Mouse (Mus musculus) cerebral cortex, adult 2 months (tissue): Measurements from ENCODE around the gene Trap1.

Experiments used
- WGBS: fragments of 180-500 bp; shearing (Covaris S2); methylation state at CpG from one replicate; pipeline ENCODE4 v1.1.7; 2018; 5-methylcytosine and 5-hydroxymethylcytosine counted together

Gene Trap1

DNA sequence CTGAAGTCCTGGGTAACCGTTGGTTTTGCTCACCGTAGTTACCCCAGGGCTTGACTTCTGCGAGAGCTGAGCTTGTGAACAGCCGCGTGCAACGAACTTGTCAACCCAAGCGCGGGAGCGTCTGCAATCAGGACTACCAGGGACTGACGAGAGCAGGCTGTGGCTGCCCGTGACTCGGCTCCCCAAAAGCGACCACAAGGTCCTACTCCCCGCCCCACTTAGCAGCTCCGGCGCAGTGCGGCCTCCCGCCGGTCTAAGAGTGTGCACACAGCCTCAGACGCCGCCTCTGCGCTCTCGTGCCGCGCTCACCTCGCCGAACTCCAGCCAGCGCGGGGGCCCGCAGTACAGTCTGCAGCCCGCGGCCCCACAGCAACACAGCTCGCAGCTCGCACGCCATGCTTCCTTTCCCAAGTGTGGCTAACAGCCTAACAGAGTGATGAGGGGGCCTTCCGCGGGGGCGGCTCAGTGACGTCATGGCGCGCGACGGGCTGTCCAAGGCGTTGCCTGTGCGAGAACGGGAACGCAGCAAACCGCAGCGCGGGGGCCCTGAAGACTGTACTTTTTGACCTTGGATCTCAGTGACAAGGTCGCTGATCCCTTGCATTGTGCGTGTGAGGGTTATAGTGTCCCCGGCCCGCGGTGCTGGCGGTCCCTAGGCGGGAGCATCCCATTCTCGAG is at the start of gene Trap1:
Gene Trap1, minus strand, starts transcription at position 444 of the 678 bp plus-strand sequence.
- WGBS: under 1% methylated on average over 58 of the region's 58 CpGs

DNA sequence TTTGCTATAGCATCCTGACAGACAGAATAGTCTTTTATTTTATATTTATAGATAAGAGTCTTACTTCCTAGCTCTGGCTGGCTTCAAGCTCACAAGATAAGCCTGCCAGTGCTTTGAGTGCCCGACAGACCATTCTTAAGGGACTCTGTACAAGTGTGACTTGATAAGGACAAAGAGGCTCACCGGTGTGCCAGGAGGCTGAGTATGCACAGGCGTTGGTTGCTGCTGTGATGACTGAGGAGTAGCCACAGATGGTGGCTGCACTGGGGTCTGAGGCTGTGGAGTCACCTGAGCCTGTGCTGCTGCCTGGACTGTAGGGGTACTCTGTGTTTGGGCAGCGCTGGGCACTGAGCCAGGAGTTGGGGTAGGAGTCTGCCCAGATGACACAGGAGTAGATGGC is 39.4 kb upstream of the Trap1 start:
- whole genome bisulfite sequencing: 86% methylated on average over 4 of the region's 4 CpGs

DNA sequence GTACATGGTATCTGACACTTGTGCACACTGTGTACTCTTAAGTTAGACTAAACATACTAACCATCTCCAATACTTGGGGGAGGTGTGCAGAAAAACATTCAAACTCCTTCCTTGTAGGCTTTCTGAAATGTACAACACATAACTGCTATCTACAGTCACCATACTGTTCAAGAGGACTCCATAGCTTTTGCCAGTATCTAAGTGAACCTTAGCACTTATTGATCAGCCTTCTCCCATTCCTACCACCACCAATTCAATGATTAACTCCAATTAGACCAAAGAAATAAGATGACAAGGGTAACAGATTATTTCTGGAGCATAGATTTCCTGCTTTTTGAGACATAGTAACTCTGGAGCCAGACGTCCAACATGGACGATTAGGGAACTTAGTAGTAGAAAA is 22.7 kb upstream of the Trap1 start:
- 90% methylated on average over 2 of the region's 2 CpGs for WGBS

DNA sequence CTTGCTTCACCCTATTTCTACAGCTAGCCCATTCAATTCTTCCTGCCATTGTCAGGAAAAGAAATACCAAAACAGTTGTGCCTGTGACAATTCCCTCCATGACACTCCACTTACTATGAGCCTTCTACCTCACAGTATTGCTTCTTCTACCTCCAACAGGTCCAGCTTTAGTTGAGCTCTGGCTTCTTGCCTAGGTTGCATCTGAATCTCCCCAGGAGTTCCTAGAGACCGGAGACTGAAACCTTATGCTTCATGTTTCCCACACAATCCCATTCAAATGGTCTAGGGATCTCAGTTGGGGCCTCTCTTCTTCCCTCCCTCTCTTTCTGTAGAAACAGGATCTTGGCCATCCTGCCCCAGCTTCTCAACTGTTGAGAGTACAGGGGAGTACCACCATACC is 19.9 kb upstream of the Trap1 start:
- WGBS: 83% methylated on average over 1 of the region's 1 CpGs

DNA sequence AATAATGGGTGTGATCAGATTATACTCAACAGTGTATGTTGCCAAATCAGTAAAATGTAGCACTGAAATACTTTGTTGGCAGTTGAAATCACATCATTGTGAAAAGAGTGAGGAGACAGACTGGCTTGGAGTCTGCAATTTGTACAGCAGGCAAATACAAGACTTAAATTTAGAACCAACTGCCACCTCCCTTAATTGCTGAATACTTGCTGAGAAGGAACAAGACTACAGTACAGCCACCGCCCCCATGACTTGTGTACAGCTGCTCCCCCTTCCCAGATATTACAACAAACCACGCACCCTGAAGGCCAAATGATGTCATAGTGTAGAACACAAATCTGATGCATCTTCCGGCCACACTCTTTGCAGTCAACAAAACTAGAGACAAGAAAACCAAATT is 18.5 kb upstream of the Trap1 start:
- WGBS: 51% methylated on average over 3 of the region's 3 CpGs

DNA sequence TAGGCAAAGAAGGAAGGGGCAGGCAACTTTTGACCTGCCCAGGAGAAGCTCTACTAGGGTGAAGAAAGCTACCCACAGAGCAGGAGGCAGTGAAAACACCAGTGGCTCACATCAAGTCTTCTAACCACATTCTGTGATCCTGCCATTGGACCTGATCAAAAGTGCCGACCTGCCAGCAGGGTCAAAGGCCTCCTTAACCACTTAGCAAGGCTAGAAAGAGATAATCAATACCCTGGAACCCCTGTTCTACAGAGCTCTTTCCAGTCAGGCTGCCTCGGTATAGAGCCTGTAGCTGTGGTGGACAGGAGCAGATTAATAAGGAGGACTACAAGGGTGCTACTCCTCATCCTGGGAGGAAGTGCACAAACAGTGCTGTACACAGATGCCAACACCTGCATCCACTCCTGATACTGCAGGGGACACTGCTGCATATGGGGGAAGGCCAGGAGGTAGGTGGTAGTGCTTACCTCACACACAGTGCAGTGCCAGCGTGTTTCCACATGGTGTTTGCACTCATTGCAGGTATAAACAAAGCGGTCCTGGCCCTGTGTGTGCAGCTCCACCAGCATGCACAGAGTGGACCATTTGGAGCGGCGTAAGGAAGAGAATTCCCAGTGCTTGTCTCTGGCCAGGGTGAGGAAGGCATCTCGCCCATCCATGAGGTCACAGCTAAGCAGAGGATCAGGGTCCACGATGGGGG is 9.7 kb upstream of the Trap1 start:
- WGBS: 90% methylated on average over 8 of the region's 8 CpGs

DNA sequence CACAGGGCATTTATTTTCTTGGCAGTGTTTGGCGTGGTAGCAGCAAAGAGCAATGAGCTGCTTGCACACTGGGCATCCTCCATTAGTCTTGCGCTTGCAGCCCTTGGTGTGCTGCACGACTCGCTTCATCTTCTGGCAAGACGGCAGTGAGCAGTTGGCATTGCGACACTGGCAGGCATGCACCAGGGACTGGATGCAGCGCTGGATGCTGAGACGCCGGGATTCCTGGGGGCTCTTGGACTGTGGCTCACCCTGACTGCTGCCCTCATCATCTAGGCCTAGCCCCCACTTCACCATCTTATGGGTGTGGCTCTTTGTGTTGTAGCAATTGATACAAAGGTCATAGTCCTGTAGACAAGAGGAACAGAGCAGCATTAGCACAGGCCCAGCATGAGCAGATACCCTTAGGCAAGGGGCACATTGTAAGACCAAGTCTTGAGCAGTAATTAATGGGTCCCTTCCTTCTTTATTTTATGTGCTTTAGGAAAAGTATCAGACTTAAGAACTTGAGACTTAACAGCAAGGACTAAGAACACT is 8.3 kb upstream of the Trap1 start:
- 78% methylated on average over 9 of the region's 9 CpGs for WGBS

DNA sequence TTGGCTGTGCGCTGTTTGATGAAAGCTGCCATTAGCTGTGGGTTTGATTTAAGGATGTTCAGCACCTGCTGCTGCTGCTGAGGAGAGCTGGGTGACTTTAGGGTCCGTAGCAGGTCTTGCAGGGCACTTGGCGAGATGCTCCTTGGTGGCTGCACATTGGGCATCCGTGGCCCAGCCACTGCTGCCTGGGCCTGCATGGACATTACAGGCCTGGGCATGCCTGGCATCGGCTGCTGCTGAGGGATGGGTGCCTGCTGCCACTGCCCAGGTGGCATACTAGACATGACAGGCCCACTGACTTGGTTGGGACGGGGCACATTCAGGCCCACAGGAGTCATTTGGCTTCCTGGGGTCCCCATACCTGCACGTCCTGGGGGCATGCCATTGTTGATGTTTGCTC is 7.4 kb upstream of the Trap1 start:
- WGBS: 93% methylated on average over 7 of the region's 7 CpGs

DNA sequence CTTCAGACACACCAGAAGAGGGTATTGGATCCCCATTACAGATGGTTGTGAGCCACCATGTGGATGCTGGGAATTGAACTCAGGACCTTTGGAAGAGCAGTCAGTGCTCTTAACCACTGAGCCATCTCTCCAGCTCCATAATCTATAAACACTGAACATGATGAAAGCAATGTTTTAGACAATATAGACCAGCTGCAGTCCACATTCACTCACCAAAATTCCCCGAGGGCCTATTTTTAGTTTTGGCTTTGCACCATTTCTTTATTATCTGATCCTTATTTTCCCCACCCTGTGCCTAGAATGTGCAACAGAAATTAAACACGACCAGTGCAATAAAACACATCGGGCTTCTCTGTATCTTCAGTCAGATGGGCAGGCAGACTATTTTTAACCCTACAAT is 2.8 kb upstream of the Trap1 start:
- WGBS: 49% methylated on average over 3 of the region's 3 CpGs

DNA sequence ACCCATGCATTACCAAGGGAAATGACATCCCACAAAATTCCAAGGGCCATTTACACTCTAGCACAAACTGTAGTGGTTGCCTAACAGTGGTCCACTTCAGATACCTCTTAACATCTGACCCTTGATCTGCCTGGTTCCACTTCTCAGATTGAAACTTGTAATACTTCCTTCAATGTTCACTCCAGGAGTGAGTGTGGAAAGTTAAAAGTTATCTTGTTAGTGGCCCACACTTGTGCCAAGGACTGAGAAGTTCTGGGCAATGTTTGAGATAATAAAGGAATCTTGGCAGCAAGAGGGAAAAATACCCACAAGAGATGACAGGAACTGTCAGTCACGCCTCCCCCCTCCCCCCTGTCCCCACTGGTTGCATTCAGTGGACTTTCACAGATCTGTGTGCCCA is 2.0 kb upstream of the Trap1 start:
- 73% methylated on average over 1 of the region's 1 CpGs for WGBS

DNA sequence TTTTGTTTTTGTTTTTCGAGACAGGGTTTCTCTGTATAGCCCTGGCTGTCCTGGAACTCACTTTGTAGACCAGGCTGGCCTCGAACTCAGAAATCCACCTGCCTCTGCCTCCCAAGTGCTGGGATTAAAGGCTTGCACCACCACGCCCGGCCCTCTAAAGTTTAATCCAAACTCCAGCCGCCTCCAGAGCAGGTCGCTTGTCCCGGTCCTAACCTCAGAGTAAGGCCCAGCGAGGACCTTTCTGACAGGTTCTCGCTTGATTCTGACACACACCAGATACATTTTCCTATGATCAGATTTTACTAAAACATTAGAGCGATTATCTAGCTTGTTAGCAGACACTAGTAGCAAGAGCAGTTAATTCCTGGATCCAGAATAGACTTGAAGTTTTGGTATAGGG is 675 bp upstream of the Trap1 start:
- WGBS: 63% methylated on average over 10 of the region's 10 CpGs

DNA sequence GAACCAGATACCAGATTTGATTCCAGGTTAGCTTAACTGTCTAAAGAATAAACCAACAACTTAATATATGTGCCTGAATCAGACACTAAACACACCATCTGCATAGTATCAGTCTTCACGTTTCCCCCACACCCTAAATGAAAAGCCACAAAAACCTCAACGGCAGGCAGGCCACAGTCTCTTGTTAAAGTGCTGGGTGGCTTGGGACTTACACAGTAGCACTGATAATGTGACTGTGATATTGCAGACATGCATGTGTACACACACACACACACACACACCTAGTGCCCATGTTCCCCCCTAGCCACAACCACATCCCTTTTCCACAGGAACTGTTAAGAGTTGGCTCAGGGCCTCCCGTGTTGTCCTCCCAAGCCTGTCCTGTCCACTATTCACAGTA is 2.8 kb downstream of the Trap1 start:
- 70% methylated on average over 3 of the region's 3 CpGs for WGBS

DNA sequence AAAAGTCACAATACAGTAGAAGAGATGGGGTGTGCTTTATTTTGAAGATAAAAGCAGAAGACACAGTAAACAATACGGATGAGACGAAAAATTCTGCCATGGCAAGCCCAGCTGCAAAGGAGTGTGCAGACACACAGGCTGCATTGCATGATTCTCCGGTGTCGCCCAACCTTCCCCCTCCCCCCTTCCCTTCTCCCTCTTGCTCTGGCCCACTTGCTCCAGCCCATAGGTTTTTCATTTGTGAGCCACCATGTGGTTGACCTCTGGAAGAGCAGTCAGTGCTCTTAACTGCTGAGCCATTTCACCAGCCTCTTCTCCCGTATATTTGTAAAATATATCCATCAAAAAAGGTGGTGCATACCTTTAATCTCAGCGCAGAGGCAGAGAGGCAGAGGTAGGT is 3.3 kb downstream of the Trap1 start:
- 75% methylated on average over 6 of the region's 6 CpGs for WGBS

DNA sequence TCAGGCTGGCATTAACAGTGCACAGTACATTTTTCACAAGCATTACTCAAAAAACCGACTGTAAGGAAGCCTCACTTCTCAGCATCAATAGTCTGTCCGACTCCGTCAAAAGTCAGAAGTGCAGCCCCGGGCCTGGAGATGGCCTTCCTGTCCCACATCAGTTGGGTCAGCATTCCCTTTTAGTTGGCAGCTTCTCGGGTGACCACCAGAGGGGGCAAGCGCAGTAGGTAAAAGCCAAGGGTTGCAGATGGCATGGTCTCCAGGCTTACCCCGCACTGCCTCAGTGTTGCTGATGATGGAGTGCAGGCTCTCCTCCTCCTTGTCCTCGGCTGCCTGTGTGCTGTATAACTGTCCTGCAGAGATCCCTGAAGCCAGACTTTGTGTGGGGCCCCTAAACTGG is 9.0 kb downstream of the Trap1 start:
- WGBS: 36% methylated on average over 8 of the region's 8 CpGs

DNA sequence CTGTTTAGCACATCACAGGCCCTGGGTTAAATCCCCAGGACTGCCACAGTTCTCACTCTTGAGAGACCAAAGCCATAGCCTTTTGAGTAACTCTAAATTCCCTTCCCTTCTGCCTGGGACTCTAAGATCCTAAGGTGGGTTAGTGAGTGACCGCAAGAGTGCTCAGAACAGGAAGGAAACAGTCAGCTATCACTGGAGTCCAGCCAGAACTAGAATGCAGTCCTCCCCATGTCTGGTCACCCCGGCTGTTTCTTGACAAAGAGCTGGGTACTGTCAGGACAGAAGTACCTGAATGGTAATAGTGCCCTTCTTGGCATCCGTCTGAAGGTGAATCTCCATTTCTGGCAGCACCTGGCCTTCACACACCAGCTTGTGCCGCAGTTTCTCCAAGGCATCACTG is 12.7 kb downstream of the Trap1 start:
- 89% methylated on average over 4 of the region's 4 CpGs for WGBS

DNA sequence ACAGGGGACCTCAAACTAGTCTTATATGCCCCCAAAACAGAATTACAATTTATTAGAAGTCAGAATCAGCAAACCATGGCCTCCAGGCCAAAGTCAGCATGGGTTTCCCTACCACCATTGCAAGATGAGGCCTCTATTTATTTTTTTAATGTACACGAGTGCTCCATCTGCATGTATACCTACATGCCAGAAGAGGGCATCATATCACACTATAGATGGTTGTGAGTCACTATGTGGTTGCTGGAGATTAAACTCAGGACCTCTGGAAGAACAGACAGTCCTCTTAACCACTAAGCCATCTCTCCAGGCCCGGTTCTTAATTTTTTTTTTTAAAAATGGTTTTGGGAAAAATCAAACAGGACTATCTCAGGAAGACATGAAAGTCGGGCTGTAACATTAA is 23.8 kb downstream of the Trap1 start:
- WGBS: 80% methylated on average over 3 of the region's 3 CpGs

DNA sequence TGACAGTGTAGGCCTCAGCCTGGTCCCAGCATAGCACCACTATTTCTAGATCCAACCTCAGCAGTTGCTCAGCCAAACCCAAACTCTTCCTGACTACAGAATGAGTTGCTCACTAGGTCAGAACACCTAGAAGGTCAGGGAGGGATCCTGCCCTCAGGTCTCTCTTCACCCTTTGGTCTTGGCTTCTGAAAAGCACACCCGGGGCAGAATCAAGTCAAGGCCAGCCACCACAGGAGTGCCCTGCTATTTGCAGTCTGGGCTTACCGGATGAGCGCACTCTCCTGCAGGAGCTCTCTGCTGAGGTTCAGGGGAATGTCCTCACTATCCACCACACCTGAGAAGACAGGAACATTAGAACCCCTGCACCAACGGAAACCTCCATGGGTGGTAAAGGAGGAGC is 25.0 kb downstream of the Trap1 start:
- 95% methylated on average over 4 of the region's 4 CpGs for WGBS

DNA sequence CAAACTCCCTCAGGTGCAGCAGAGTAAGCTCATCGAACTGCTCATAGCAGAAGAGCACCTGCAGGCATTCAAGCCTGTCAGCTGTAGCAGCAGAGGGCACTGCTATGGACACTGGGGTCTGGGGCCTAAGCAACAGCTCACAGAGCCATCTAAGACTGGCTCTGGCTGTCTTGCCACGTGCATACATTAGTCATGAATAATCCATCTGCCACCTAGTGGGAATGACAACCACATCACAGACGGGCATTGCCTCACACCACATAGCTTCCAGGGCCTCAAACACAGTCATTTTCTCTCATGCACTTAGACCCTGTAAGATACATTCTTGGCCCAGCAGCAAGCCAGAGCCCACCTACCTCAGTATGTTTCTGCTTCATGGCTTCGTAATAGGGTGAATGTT is 32.1 kb downstream of the Trap1 start:
- 62% methylated on average over 4 of the region's 4 CpGs for WGBS

DNA sequence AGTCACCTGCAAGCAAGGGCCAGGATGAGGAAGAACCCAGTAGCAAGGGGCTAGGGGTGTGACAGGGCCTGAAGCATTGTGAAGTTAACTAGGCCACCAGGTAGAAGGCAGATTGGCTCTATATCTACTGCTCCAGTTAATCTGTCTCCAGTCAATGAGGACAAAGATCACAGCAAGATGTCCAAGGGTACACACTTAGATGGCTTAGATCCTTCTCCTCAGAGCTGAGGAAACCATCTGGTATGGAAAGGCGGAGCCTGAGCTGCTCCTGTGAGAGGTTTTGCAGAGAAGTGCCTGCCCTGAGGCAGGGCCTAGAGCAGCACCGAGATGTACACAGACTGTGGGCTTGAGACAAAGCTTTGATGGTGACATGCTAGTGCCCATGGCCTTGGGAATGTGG is 33.5 kb downstream of the Trap1 start:
- WGBS: 97% methylated on average over 2 of the region's 2 CpGs

DNA sequence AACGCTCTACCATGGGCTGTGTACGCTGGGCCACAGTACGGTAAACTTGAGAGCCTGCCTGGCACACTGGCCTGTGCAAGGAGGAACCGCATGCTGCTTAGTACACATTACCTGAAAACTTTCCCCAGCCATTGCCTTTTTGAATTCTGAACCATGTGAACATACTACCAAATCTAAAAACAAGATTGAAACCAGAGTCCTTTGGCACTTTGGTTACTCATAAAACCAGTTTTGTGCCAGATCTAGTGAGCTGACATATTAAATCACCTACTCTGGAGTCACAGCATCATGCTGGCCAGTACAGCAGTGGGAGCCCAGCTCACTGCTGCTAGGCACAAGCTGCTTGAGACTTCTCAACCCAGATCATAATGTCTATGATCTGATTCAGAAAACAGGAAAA is 36.0 kb downstream of the Trap1 start:
- over 99% methylated on average over 4 of the region's 4 CpGs for WGBS

DNA sequence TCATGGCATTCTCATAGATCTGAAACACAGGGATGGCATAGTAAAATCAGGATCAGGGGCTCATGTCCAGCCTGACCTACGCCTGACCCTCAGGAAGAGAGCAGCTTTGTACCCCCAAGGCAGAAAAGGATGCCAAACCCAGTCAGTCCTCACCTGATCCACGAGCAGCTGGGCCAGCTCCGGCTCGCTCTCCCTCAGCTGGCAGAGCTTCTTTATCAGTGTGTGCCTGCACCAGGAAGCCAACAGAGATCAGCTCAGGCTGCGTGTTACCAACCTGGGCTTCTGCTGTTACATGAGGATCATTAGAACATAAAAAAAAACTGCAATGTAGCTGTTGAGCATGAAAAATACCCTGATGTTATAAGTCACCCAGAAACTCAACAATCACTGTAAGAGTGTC is 37.4 kb downstream of the Trap1 start:
- 90% methylated on average over 5 of the region's 5 CpGs for WGBS

DNA sequence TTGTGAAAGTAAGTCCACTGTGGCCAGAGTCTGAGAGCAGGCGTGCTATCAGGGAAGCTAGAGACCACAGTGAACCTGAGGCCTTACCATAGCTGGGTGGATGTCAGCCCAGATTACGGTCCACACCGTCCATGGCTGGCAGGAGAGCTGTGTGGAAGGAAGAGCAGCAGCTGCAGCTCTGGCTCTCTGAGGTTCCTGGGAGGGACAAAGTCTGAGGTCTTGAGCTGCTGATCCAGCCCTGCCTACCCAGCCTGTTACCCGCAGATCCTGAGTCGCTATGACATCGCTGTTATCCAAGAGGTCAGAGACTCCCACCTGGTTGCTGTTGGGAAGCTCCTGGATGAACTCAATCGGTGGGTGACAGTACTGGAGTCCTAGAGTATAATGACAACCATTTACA is 39.9 kb downstream of the Trap1 start:
- 96% methylated on average over 7 of the region's 7 CpGs for WGBS

DNA sequence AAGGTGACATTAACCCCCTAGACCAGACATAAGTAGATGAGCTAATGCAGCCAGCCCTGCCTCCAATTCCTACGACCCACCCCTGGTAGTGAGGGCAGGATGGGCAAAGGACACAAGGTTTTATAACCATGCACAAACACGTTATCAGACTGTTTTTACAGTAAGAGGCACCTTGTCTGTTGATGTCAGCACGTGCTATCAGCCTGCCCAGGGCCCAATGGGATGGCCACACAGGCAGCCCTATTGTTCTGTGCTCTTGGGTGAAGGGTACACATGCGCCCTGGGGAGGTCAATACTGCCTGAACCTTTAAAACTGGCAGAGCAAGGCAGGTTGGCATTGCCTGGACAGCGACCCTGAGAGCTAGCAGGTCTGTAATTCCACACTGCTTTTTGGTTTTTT is 40.8 kb downstream of the Trap1 start, which contains the start of gene Dnase1:
Gene Dnase1, plus strand, starts transcription at position 136 of the 400 bp plus-strand sequence.
- 93% methylated on average over 5 of the region's 5 CpGs for WGBS
